Mouse (Mus musculus): Measurements from ENCODE around the gene Tgfbr3.

The Tgfbr3 gene

DNA sequence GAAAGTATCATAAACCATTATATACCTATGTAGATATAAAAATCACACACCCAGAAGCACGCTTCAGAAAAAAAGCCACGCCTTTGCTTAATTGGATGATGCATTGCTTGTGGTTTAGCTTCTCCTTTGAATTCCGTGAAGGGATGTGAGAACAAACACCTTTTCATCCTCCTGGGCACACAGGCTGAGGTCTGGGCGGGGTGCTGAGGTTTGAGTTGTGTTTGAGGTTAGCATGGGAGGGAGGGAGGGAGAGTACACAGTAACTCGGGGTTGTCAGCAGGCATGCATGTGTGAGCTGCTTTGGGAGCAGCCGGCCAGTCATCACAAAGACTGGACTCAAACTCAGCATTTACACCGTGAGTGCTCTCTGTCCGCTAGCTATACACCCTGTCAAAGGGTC, 209.5 kb downstream of the Tgfbr3 start:
- ATAC-seq (ENCODE audit: low TSS enrichment): no peak

DNA sequence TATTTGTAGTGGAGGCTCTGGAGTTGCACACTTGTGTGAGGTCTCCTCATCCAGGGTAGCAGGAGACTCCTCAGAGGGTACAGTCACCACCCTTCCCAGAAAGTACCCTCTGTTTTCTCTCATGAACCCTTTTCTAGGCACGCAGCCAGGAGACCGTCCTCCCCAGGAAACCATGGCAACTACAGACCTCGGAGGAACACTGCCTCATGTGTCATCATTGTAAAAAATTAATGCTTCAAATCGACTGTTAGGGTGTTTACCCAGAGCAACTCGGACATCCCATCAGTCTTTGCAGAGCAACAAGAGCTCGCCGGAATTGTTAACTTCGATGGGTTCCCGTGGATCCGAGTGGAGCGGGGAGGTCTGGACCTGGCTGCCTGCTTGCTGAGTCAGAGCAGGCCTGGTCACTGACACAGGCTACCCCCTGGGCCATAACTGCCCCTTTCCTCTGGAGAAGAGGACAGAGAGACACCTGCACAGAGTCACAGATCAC, 210.2 kb downstream of the Tgfbr3 start:
- ATAC-seq (ENCODE audit: low TSS enrichment): no peak

DNA sequence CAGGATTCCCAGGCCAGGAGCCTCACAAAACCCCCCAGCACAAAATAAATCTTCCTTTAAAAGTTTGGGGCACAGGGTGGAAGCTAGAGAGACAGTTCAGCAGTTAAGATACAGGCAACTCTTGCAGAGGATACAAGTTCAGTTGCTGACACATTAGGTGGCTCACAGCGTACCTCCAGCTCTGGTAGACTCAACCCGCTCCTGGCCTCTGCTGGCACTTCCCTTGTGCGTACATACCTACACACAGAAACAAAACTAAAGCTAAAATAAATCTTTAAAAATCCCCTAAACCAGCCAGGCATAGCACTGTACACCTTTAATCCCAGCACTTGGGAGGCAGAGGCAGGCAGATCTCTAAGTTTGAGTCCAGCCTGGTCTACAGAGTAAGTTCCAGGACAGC, 211.1 kb downstream of the Tgfbr3 start:
- no peak for ATAC-seq (ENCODE audit: low TSS enrichment)

DNA sequence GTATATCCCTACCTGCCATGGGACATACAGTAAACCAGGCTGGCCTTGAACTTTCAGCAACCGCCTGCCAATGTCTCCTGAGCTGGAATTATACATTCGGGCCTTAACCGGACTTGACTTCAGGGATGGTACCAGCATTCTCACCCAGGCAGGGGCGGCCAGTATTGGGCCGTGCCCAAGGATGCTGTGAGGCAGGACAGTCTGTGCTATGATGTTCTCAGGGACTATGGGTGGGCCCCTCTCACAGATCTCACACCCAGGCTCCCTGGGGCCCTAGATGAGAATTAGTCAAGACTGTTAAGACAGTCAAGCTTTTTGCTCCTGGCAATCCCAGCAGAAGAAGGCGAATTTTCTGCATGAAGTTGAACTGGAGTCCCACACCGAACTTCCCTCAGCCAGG, 211.5 kb downstream of the Tgfbr3 start:
- no peak for ATAC-seq (ENCODE audit: low TSS enrichment)

DNA sequence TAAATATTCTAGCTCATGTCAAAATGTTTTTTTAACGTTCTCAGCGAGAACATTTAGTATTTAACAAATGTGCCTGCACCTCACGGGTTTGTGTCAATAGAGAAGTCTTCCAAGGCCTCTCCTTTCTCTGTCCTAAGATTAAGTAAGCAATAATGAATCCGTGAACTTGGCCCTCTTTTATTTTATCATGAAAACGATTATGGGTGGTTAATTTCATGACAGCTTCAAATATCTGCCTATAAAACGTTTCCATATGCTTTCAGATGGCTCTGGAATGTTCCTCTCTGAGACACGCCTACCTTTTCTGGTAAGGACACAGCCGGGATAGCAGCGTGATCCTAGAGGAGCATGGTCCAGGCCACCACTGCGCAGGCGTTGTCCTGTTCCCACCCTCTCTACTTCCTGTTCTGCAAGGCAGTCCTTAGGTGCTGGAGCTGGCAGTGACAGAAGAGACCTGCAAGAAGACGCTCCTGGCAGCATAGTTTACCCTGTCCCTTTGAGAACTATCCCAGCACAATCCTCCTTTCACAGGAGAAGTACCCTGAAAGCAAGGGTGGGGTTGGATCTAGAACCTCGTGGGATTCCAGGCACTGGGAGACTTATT, 214.3 kb downstream of the Tgfbr3 start:
- no peak for ATAC-seq (ENCODE audit: low TSS enrichment)

DNA sequence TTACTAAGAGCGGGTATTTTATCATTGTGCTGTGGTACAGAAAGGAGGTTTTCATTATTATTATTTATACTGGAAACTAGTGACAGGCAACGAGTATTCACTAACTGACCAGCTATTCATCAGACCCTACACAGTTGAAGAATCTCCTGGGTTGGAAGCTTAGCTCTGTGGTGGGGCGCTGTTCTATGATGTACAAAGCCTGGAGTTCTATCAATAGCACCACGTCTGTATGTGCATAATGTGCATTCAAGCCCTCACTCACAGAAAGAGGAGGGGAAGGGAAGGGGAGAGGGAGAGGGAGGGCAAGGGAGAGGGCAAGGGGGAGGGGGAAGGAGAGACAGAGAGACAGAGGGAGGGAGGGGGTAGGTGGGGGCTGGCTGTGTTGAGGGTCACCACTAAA, 215.1 kb downstream of the Tgfbr3 start:
- ATAC-seq (ENCODE audit: low TSS enrichment): no peak

DNA sequence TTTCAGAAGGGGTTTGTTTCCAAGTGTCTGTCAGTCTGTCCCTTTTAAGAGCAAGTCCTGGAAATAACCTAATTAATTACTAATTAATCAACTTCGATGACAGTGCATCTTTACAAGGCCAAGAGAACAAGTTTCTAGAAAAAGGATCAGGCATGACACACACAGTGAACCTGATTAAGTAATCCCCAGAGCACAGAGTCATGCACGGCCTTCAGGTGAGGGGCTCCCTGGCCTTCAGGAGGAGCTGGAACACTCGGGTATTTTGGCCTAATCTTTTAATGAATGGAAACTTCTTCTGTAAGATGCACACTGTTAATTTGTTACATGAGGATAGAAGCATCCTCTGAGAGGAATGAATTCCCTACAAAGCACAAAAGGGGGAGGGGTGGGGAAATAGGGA, 215.9 kb downstream of the Tgfbr3 start:
- no peak for ATAC-seq (ENCODE audit: low TSS enrichment)

DNA sequence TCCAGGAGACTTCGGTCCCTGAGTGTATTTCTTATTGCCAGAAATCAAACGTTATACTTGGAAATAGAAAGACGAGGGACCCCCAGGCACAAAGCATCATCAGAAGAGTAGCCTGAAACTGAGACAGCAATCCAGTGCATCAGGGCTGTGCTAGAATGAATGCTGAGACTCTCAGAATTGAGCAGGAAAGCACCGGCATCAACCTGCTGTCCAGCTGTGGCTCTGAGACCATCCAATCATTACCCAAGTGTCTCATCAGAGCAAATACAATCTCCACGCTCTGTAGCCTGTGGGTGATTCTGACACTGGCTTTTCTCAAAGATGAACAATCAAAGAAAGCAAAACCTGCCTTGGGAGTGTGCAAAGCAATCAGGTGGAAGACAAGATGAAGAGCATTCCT, 221.3 kb downstream of the Tgfbr3 start:
- no peak for ATAC-seq (ENCODE audit: low TSS enrichment)

DNA sequence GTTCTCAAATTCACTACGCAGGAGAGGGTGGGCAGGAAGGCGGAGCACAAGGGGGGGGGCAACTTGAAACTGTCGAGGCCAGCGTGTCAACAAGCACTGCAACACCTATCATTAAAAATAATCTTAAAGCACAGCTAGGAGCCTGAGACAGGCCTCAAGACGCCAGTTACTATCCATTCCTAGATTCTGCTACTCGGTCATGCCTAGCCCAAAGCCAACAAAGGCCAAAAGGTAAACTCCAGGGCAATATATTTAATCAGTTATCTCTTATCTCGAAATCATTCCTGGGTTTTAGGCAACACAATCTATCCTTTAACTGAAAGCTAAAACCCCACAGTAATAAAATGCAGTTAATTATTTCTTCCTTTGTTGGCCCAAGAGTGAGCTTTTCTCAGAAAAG, 221.9 kb downstream of the Tgfbr3 start:
- ATAC-seq (ENCODE audit: low TSS enrichment): no peak

DNA sequence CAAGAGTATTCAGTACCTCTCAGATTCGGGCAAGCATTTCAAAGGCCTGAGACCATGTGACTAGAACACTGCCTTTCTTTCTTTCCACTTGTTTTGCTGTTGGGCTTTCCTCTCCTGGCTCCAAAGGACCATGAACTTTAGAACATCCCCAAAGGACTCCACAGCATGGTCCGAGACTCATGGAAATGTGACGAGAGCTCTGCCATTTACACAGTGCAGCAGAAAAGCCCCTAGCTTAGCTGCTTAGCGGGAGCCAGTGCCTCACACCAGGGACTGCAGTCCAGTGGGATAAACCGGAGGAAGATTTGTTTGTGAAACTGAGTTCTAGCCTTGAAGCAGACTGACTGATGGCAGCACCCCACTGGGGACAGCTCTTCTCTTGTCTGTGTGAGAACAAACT, 224.5 kb downstream of the Tgfbr3 start:
- ATAC-seq (ENCODE audit: low TSS enrichment): no peak

DNA sequence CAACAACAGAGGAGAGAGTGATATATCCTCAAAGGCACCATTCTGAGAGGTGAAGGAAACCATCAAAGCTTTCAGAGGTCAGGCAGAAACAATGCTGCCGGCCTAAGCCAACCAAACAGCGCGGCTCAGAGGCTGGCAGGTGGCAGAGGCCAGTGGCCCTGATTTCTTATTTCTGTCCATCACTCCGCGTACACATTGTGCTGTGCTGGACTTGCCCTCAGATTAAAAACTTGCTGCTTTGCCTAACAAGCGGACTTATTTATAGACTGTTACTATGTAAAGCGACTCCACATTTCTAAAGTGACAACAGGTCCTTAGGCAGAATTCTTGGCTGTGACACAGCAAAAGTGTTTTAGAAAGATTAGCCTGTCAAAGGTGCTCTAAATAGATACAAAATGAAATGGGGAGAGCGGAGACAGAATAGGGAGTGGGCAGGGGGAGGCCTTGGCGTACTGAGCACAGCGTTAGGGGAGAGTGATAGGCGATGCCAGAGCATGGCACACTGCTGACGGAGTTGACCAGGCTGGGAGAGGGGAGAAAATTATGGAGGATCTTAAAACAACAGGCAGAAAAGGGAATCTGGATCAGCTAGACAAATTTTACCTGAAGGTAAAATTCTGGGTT, 227.1 kb downstream of the Tgfbr3 start:
- ATAC-seq (ENCODE audit: low TSS enrichment): no peak

DNA sequence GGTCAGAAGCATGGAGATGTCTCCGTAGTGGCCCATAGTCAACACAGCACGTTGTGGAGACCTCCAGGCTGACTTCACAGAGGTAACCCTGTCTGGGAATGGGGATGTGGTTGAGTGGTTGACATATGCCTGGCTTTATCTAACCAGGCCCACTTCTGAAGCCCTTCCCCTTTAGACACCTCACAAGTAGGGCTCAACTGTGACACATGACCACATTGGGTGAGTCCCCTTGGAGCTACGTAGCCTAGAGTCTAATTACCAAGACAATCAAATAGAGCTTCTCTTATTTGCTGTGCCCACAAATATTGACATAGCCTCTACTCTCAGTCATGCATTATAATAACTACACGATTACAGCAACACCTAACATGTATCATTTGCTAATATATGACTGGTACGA, 229.9 kb downstream of the Tgfbr3 start:
- no peak for ATAC-seq (ENCODE audit: low TSS enrichment)

DNA sequence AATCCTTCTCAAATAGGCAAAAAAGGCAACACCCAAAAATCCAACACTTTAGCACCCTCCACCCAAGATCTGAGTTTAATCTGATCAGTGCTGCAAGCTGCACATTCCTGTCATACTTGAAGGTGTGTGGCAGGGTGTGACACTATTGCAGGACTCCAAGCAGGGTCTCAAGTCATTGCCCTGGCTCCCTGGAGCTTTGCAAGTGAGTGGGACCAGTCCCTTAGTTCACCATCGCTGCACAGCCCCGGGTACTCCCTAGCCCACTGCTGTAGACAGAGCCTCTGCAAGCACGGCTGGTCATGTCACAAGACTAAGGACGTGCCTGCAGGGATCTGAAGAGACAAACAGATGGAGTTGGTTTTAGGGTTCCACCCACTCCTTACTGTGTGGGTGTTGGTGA, 230.8 kb downstream of the Tgfbr3 start:
- no peak for ATAC-seq (ENCODE audit: low TSS enrichment)
